Mouse (Mus musculus): ENCODE measurements around the gene Gabbr2. TPM values are rescaled to one million over a fixed set of nuclear protein-coding genes. Genes with fewer than 3 reads are reported as not detected.

Gene Gabbr2
- total and polyA plus RNA-seq, 3 experiments: 0.07 to 0.24 (median 0.17) TPM

DNA sequence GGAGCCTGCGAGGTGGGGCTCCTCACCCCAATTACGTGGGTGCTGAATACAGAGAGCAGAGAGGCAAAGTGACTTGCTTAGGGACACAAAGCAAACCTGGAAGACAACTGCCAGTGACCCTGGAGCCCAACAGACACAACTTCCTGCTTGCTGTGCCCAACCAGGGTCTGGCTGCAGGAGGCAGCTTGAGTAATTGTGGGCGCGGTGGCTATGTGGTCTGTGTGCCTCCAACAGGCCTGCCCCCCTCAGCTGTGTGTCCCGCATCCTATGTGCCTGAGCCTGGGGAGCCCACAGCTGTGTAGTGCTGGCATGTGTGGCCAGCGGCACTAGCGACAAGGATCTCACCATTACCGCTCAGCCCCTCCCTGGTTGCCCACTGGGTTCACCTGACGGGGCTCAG is 377.0 kb downstream of the Gabbr2 start:
- no peak for DNase-seq

DNA sequence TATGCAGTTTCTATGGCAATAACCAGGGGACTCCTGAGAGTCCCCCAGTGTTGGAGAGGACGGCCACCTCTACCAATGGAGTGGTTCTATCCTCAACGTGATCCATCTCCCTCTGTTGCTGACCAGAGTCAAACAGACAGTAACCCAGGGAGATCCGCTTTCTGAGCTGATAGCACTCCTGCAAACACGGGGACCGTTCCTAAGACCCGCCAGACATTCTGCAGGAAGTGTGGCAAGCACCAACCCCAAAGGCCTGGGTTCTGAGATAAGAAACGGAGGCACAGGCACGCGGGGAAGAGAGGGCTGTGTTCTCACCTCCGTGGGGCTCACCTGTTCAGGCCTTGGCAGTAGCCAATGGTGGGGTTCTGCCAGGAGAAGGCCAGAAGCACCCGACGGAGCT is 378.1 kb downstream of the Gabbr2 start:
- DNase-seq: no peak

Other genes with a start within 250 kb of the Gabbr2 start
- 1 to 10 TPM; 3.6 to 6.9 TPM for gene Anks6, start 65.6 kb upstream of the Gabbr2 start, total RNA-seq (2021)
- 5.4 and 6.4 TPM in 2 replicates for gene Anks6, start 65.6 kb upstream of the Gabbr2 start, polyA plus RNA-seq (2012; rRNA removed)
- 1 to 10 TPM in 1 of 2 experiments, under 1 TPM in 1; 0.40 to 1.0 TPM for gene Galnt12, start 100.0 kb upstream of the Gabbr2 start, total RNA-seq (2021)
- gene Galnt12, start 100.0 kb upstream of the Gabbr2 start, polyA plus RNA-seq (2012; rRNA removed): 1.9 TPM in 2 replicates
- 10 to 100 TPM; 18.5 to 33.4 TPM for gene Col15a1, start 216.3 kb upstream of the Gabbr2 start, total RNA-seq (2021)
- 32.7 and 36.2 TPM in 2 replicates for gene Col15a1, start 216.3 kb upstream of the Gabbr2 start, polyA plus RNA-seq (2012; rRNA removed)